Mouse (Mus musculus): ENCODE results near the gene Tsc2. TPM values are rescaled to one million over a fixed set of nuclear protein-coding genes. Genes with fewer than 3 reads are reported as not detected.

Gene Tsc2
- polyA plus RNA-seq, 1 experiment = 45.3 TPM

DNA sequence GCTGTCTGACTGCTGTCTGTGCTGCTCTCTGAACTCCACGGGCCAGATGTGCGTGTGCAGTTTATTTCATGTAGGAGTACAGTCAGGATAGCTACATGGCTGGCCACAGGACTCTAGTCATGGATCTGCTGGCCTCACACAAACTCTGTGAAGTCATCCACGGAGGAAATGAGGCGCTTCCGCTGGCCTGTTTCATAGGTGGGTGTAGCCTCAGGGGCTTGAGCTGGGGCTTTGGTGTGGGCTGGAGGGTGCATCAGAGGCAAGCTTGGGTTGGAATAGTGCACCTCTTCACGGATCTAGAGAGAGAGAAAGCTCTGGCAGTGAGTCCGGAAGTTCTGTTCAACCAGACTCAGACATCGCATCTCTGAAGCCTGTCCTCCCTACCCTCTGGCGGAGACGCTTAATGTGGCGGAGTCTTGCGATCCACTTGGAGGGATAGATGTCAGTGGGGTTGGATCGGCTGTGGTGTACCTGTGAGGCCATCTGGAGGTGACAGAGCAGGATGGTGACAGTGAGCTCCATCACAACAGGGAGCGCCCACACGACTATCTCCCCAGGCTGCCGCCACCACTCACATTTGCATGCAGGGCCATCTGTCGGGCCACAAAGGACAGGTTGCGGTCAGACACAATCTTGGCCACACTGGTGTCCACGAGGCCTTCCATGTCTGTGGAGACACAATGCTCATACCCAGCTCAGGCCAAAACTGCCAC, 35.8 kb downstream of the Tsc2 start:
- TF ChIP-seq GATA1 (IDR thresholded peaks at IDR 0.05; ENCODE audit: low read length) = no peak

- no peak for TF ChIP-seq GATA1 (IDR thresholded peaks at IDR 0.05; ENCODE audit: low read length)
Observed at GRCm38 (mm10) chr17:24596073-24596466, 36.4 kb downstream of the Tsc2 start.

DNA sequence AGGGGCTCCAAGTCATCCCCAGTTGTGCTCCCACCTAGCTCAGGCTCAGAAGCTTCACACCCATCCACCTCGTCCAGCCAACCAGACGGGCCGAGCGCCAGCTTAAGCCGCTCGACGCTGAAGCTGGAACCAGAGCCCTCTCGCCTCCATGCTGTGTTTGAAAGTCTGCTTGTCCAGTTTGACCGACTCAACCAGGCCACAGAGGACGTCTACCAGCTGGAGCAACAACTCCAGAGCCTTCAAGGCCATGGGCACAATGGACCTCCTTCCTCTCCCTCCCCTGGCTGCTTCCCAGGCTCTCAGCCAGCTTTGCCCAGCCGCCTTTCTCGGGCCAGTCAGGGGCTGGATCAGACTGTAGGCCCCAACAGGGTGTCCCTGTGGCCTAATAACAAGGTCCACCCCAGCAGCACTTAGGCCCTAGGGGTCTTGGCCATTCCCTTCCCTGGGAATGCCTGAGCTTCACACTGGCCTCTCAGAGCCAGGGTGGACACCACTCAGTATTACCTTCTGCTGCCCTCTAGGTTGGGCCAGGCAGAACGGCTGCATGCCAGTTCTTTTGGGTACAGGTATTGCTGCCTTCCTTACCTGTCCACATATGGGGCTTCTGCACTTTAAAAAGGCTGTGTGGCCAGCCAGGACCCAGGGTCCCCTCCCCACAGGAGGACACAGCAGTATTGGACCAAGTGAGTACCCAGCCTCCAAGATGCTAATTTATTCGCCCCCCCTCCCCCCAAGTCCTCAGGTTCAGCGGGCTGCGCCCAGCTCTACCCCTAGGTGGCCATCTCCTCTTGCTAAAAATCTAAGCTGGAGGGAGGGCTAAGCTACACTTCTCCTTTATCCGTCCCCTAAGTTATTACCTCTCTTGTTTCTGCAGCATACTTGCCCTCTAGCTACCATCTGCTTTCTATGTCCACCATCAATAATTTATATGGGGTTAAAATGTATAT, 37.0 kb downstream of the Tsc2 start:
- no peak for TF ChIP-seq GATA1 (IDR thresholded peaks at IDR 0.05; ENCODE audit: low read length)

- TF ChIP-seq GATA1 (IDR thresholded peaks at IDR 0.05; ENCODE audit: low read length) = no peak
Observed at GRCm38 (mm10) chr17:24593992-24594890, 38.2 kb downstream of the Tsc2 start.

GRCm38 (mm10) chr17:24593248-24593647, 39.2 kb downstream of the Tsc2 start:
- TF ChIP-seq GATA1 (IDR thresholded peaks at IDR 0.05; ENCODE audit: low read length) = no peak

GRCm38 (mm10) chr17:24591695-24592094, 40.7 kb downstream of the Tsc2 start:
- TF ChIP-seq GATA1 (IDR thresholded peaks at IDR 0.05; ENCODE audit: low read length) = no peak

- no peak for TF ChIP-seq GATA1 (IDR thresholded peaks at IDR 0.05; ENCODE audit: low read length)
Observed at GRCm38 (mm10) chr17:24590943-24591342, 41.5 kb downstream of the Tsc2 start.

- no peak for TF ChIP-seq GATA1 (IDR thresholded peaks at IDR 0.05; ENCODE audit: low read length)
Observed at GRCm38 (mm10) chr17:24586532-24586931, 45.9 kb downstream of the Tsc2 start.

DNA sequence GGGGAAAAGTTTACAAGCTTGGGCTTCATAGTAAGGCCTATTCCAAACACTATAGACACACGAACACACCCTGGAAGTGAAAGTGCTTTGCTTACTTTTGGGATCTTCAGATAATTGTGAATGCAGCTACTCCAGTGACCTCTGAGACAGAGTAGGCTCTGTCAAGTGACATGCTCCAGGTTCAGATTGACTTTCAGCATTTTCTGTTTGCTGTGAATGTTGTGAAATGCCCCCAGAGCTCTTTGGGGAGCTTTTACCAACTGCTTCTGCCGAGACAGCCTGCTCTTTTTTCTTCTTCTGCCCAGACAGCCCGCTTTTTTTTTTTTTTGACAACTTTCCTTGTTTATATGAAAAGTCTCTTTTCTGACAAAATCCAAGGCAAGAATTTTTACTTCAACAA, 47.9 kb downstream of the Tsc2 start:
- TF ChIP-seq GATA1 (IDR thresholded peaks at IDR 0.05; ENCODE audit: low read length) = no peak

GRCm38 (mm10) chr17:24583599-24584460, 48.6 kb downstream of the Tsc2 start:
- no peak for TF ChIP-seq GATA1 (IDR thresholded peaks at IDR 0.05; ENCODE audit: low read length)

DNA sequence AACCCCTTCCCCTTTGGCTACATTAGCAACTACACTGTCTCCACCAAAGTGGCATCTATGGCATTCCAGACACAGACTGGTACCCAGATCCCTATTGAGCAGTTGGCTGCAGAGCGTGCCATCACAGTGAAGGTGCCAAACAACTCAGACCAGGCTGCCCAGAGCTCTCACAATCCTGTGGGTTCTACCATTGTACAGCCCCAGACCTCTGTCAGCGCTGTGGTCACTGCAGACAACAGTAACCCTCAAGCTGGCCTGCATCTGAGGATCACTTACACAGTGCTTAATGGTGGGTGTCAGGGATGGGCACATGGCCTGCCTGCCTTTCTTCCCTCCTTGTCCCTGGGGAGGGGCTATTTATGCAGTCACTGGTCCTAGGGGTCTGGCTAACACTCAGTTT, 52.1 kb downstream of the Tsc2 start:
- TF ChIP-seq GATA1 (IDR thresholded peaks at IDR 0.05; ENCODE audit: low read length) = no peak

DNA sequence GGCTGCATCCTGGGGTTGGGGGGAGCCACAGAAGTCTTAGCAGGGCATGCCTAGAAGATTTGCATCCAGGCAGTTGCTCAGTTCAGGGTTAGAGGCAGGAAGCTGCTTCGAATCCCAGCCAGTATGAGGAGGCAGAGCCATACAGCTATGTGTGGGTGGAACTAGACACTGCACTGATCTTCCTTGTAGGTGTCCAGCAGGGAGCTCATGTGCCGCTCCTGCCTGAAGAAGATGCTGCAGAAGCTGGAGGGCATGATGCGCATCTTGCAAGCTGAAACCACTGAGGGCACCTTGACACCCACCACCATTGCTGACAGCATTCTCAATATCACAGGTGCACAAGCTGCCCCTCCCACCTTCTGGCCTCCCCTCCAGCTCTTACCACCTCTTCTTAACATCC, 52.9 kb downstream of the Tsc2 start:
- no peak for TF ChIP-seq GATA1 (IDR thresholded peaks at IDR 0.05; ENCODE audit: low read length)

DNA sequence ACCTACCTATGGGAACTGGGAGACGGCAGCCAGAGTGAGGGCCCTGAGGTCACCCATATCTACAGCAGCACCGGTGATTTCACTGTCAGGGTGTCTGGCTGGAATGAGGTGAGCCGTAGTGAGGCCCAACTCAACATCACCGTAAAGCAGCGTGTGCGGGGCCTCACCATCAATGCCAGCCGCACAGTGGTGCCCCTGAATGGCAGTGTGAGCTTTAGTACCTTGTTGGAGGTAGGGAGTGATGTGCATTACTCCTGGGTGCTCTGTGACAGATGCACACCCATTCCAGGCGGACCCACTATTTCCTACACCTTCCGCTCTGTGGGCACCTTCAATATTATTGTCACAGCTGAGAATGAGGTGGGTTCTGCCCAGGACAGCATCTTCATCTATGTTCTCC, 58.6 kb downstream of the Tsc2 start:
- TF ChIP-seq GATA1 (IDR thresholded peaks at IDR 0.05; ENCODE audit: low read length) = no peak

GRCm38 (mm10) chr17:24572651-24573245, 59.7 kb downstream of the Tsc2 start:
- no peak for TF ChIP-seq GATA1 (IDR thresholded peaks at IDR 0.05; ENCODE audit: low read length)

Measured in G1E-ER4 (cell line).